Mouse (Mus musculus): Measurements from ENCODE around the gene Baiap2.

GRCm38 (mm10) chr11:119916834-119917469 is 25.6 kb upstream of the Baiap2 start:
- TF ChIP-seq POLR2A (IDR thresholded peaks at IDR 0.05; ENCODE audit: low read depth, low read length) (peak; percentile 29), CTCF (conservative IDR thresholded peaks at IDR 0.05; ENCODE audit: insufficient read depth, insufficient read length, low read depth, low read length) (no peak)

Measured in kidney, adult 2 months (tissue).